In genomic region chr3:55112710-55113415, GRCm38 (mm10) we compare ENCODE assay signal across 8 mouse cellular contexts. TPM values are rescaled to one million over a fixed set of nuclear protein-coding genes. Genes with fewer than 3 reads are reported as not detected.
DNase-seq lines count a peak whose midpoint lies in the region; ATAC-seq lines count a peak whose summit lies in the region.

No protein-coding gene starts in this region.

- no peaks in the 10 kb centered on the region for H3K9me3 ChIP-seq in heart, embryonic 12.5 days (replicated peaks)
- H3K9me3 ChIP-seq in heart, embryonic 15.5 days (replicated peaks) = no peaks in the 10 kb centered on the region
- H3K9me3 ChIP-seq in liver, embryonic 15.5 days (replicated peaks) = no peaks in the 10 kb centered on the region
- no peaks in the 10 kb centered on the region for H3K9me3 ChIP-seq in neural tube, embryonic 15.5 days (replicated peaks)

- peak overlapping the region; percentile 85 for H3K4me3 ChIP-seq in heart, embryonic 12.5 days
- H3K4me3 ChIP-seq in heart, embryonic 15.5 days = peak overlapping the region; percentile 83
- peak overlapping the region; percentile 79 for H3K4me3 ChIP-seq in liver, embryonic 15.5 days (replicated peaks)
- peak overlapping the region; percentile 92 for H3K4me3 ChIP-seq in neural tube, embryonic 15.5 days (replicated peaks)

- peak overlapping the region; percentile 95 for H3K9ac ChIP-seq in heart, embryonic 12.5 days
- H3K9ac ChIP-seq in heart, embryonic 15.5 days = peak overlapping the region; percentile 95
- H3K9ac ChIP-seq in liver, embryonic 15.5 days = peak overlapping the region; percentile 78
- H3K9ac ChIP-seq in neural tube, embryonic 15.5 days (replicated peaks) = peak overlapping the region; percentile 98

- peak overlapping the region; percentile 89 for H3K27ac ChIP-seq in heart, embryonic 12.5 days (ENCODE audit: poor library complexity, severe bottlenecking)
- H3K27ac ChIP-seq in heart, embryonic 15.5 days = peak overlapping the region; percentile 94
- 0 out of 2 replicates have a peak overlapping the region, but pooled peaks have one; percentile 45 for H3K27ac ChIP-seq in liver, embryonic 15.5 days (replicated peaks)
- H3K27ac ChIP-seq in neural tube, embryonic 15.5 days (replicated peaks) = peak overlapping the region; percentile 90

- no peak; the same call in 1 of the 2 replicates for ATAC-seq in heart, embryonic 12.5 days (ENCODE audit: insufficient number of reproducible peaks, low FRiP score)
- ATAC-seq in heart, embryonic 15.5 days (replicated peaks; ENCODE audit: insufficient number of reproducible peaks, insufficient read depth, low FRiP score, low read depth) = no peak
- ATAC-seq in liver, embryonic 15.5 days (ENCODE audit: insufficient read depth) = no peak
- no peak for ATAC-seq in neural tube, embryonic 15.5 days (ENCODE audit: low FRiP score)
- no peak for ATAC-seq in megakaryocyte progenitor cell, adult 5-6 weeks (replicated peaks; ENCODE audit: poor library complexity)

- no peaks in the 10 kb centered on the region for H3K27me3 ChIP-seq in heart, embryonic 12.5 days (replicated peaks)
- no peaks in the 10 kb centered on the region for H3K27me3 ChIP-seq in heart, embryonic 15.5 days
- H3K27me3 ChIP-seq in liver, embryonic 15.5 days = no peaks in the 10 kb centered on the region
- H3K27me3 ChIP-seq in neural tube, embryonic 15.5 days (replicated peaks) = no peaks in the 10 kb centered on the region

- peak overlapping the region; percentile 73 for H3K4me2 ChIP-seq in heart, embryonic 12.5 days
- H3K4me2 ChIP-seq in heart, embryonic 15.5 days = peak overlapping the region; percentile 78
- peak overlapping the region; percentile 86 for H3K4me2 ChIP-seq in liver, embryonic 15.5 days
- H3K4me2 ChIP-seq in neural tube, embryonic 15.5 days = peak overlapping the region; percentile 69

- peaks cover 13% of the 10 kb centered on the region for H3K36me3 ChIP-seq in heart, embryonic 12.5 days
- H3K36me3 ChIP-seq in heart, embryonic 15.5 days = peaks cover 10% of the 10 kb centered on the region
- H3K36me3 ChIP-seq in liver, embryonic 15.5 days (replicated peaks) = peaks cover 9% of the 10 kb centered on the region
- H3K36me3 ChIP-seq in neural tube, embryonic 15.5 days = peaks cover 10% of the 10 kb centered on the region

- no peak for DNase-seq in heart, adult 8-10 months (ENCODE audit: low spot score)
- peak; percentile 58 for DNase-seq in adipocyte (ENCODE audit: low spot score)
- no peak for DNase-seq in adrenal gland, adult 18-20 months (ENCODE audit: low spot score in 2 of 2)

- H3K4me1 ChIP-seq in heart, embryonic 12.5 days (replicated peaks) = peaks cover 33% of the 10 kb centered on the region
- H3K4me1 ChIP-seq in heart, embryonic 15.5 days (replicated peaks) = peaks cover 33% of the 10 kb centered on the region
- peaks cover 18% of the 10 kb centered on the region for H3K4me1 ChIP-seq in liver, embryonic 15.5 days (replicated peaks)
- peaks cover 20% of the 10 kb centered on the region for H3K4me1 ChIP-seq in neural tube, embryonic 15.5 days

- WGBS in heart, embryonic 12.5 days = 48% methylated on average over 16 of the region's 16 CpGs
- 37% methylated on average over 16 of the region's 16 CpGs for WGBS in heart, embryonic 15.5 days
- WGBS in liver, embryonic 15.5 days (ENCODE audit: insufficient replicate concordance) = 22% methylated on average over 16 of the region's 16 CpGs
- 42% methylated on average over 16 of the region's 16 CpGs for WGBS in neural tube, embryonic 15.5 days

RNA-seq across cellular contexts. Expression of gene Spg20, which starts 1.0 kb away (rescaled TPM):
- 49.0 and 49.1 TPM in 2 replicates for polyA plus RNA-seq in heart, embryonic 12.5 days (2016; fragmentation: Nextera tagmentation; extraction: Ambion mirVana)
- total RNA-seq in heart, adult 8-10 months (2022) = 10 to 100 TPM; 36.9 to 46.0 (median 43.0) TPM
- 29.3 and 32.7 TPM in 2 replicates for polyA plus RNA-seq in heart, embryonic 15.5 days (2015; fragmentation: Nextera tagmentation; extraction: Ambion mirVana)
- polyA plus RNA-seq in liver, embryonic 15.5 days (2015; fragmentation: Nextera tagmentation; extraction: Ambion mirVana) = 7.1 and 7.7 TPM in 2 replicates
- polyA plus RNA-seq in neural tube, embryonic 15.5 days (2015; fragmentation: Nextera tagmentation; extraction: Ambion mirVana) = 14.4 and 20.0 TPM in 2 replicates
- 10.2 and 17.1 TPM in 2 replicates for total RNA-seq in megakaryocyte progenitor cell, adult 5-6 weeks (2015)
- total RNA-seq in megakaryocyte progenitor cell, adult 5-6 weeks (2017) = 21.5 and 24.0 TPM in 2 replicates
- 10 to 100 TPM; 38.7 to 59.3 TPM for total RNA-seq in adrenal gland, adult 18-20 months (2021)

RNA-seq across cellular contexts. Expression of gene Ccdc169, which starts 24.3 kb away (rescaled TPM):
- polyA plus RNA-seq in heart, embryonic 12.5 days (2016; fragmentation: Nextera tagmentation; extraction: Ambion mirVana) = 0.08 TPM in 1 of 2 replicates, not detected in the other
- total RNA-seq in heart, adult 8-10 months (2022) = under 1 TPM in 2 of 4 experiments, not detected in 2; 0.08 to 0.09 TPM
- polyA plus RNA-seq in heart, embryonic 15.5 days (2015; fragmentation: Nextera tagmentation; extraction: Ambion mirVana) = 0.10 TPM in 1 of 2 replicates, not detected in the other
- polyA plus RNA-seq in liver, embryonic 15.5 days (2015; fragmentation: Nextera tagmentation; extraction: Ambion mirVana) = not detected in 2 replicates
- polyA plus RNA-seq in neural tube, embryonic 15.5 days (2015; fragmentation: Nextera tagmentation; extraction: Ambion mirVana) = not detected in 2 replicates
- total RNA-seq in megakaryocyte progenitor cell, adult 5-6 weeks (2015) = not detected in 2 replicates
- total RNA-seq in megakaryocyte progenitor cell, adult 5-6 weeks (2017) = not detected in 2 replicates
- not detected for total RNA-seq in adrenal gland, adult 18-20 months (2021)

RNA-seq across cellular contexts. Expression of gene Ccna1, which starts 57.6 kb away (rescaled TPM):
- 1.3 and 2.0 TPM in 2 replicates for polyA plus RNA-seq in heart, embryonic 12.5 days (2016; fragmentation: Nextera tagmentation; extraction: Ambion mirVana)
- not detected for total RNA-seq in heart, adult 8-10 months (2022)
- 1.2 and 1.4 TPM in 2 replicates for polyA plus RNA-seq in heart, embryonic 15.5 days (2015; fragmentation: Nextera tagmentation; extraction: Ambion mirVana)
- polyA plus RNA-seq in liver, embryonic 15.5 days (2015; fragmentation: Nextera tagmentation; extraction: Ambion mirVana) = 0.53 and 0.56 TPM in 2 replicates
- 0.37 and 0.41 TPM in 2 replicates for polyA plus RNA-seq in neural tube, embryonic 15.5 days (2015; fragmentation: Nextera tagmentation; extraction: Ambion mirVana)
- not detected in 2 replicates for total RNA-seq in megakaryocyte progenitor cell, adult 5-6 weeks (2015)
- not detected in 2 replicates for total RNA-seq in megakaryocyte progenitor cell, adult 5-6 weeks (2017)
- not detected for total RNA-seq in adrenal gland, adult 18-20 months (2021)
